In the genomic region with DNA sequence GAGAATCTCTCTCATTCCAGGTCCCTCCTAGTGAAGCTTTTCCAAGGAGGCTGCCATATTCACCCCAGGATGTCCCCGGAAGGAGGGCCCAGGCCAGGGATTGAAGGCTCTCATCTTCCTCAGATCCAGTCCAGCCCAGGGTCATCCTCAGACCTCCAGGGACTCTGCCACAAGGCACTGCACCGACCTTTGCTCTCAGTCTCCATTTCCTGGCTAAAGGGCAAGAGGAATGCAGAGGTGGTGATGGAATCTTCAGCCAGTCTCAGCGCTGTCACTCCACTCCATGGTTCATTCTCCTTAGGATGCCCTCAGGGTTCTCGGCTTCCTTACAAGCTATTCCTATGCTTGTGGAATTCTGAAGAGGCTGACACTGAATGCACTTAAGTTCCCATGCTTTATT, we compare ENCODE assay signal across 25 mouse cellular contexts.
DNase-seq lines count a peak whose midpoint lies in the region; ATAC-seq and TF ChIP-seq lines count a peak whose summit lies in the region.
"Had no signal": no experiment of that assay in that cellular context is flagged by ENCODE, and none has a peak within 500 bp of the region (broad histone marks: within the 10 kb centered on the region; RNA-seq: fewer than 3 reads in every experiment).

No protein-coding gene starts in this region.

- H3K9me3 ChIP-seq in forebrain, embryonic 11.5 days (ENCODE audit: control insufficient read depth, low read length): no peaks in the 10 kb centered on the region
- H3K9me3 ChIP-seq in forebrain, embryonic 10.5 days: no peaks in the 10 kb centered on the region
- H3K9me3 ChIP-seq in midbrain, embryonic 11.5 days (ENCODE audit: control insufficient read depth, low read length): no peaks in the 10 kb centered on the region
- no peaks in the 10 kb centered on the region for H3K9me3 ChIP-seq in midbrain, postnatal 0 days (ENCODE audit: low read length)
- H3K9me3 ChIP-seq in neural tube, embryonic 15.5 days (replicated peaks): no peaks in the 10 kb centered on the region
- H3K9me3 ChIP-seq: embryonic facial prominence, embryonic 12.5 days; heart, embryonic 13.5 days; hindbrain, embryonic 15.5 days had no signal

- peak; percentile 2; the same call in 1 of the 2 replicates for ATAC-seq in forebrain, embryonic 11.5 days (replicated peaks; ENCODE audit: low FRiP score)
- ATAC-seq in midbrain, embryonic 11.5 days (ENCODE audit: low FRiP score): peak; percentile 25; the same call in 1 of the 2 replicates
- ATAC-seq in midbrain, postnatal 0 days (ENCODE audit: low FRiP score): no peak
- no peak for ATAC-seq in neural tube, embryonic 15.5 days (ENCODE audit: low FRiP score)
- ATAC-seq: CD4-positive, CD25-positive, alpha-beta regulatory T cell, adult 4 months; Patski had no signal

- H3K4me1 ChIP-seq in forebrain, embryonic 11.5 days (replicated peaks; ENCODE audit: control insufficient read depth, insufficient read depth, low read length): no peaks in the 10 kb centered on the region
- no peaks in the 10 kb centered on the region for H3K4me1 ChIP-seq in forebrain, embryonic 10.5 days
- no peaks in the 10 kb centered on the region for H3K4me1 ChIP-seq in midbrain, embryonic 11.5 days (ENCODE audit: control insufficient read depth, insufficient read depth, low read length)
- H3K4me1 ChIP-seq in midbrain, postnatal 0 days (ENCODE audit: insufficient read depth, low read length): no peaks in the 10 kb centered on the region
- no peaks in the 10 kb centered on the region for H3K4me1 ChIP-seq in neural tube, embryonic 15.5 days
- H3K4me1 ChIP-seq: embryonic facial prominence, embryonic 12.5 days; heart, embryonic 13.5 days; hindbrain, embryonic 15.5 days had no signal

- H3K9ac ChIP-seq in forebrain, embryonic 11.5 days (ENCODE audit: low read length): no peak overlapping the region
- no peak overlapping the region for H3K9ac ChIP-seq in midbrain, embryonic 11.5 days (ENCODE audit: low read length)
- H3K9ac ChIP-seq in midbrain, postnatal 0 days (replicated peaks; ENCODE audit: low read length, poor library complexity, severe bottlenecking): no peak overlapping the region
- H3K9ac ChIP-seq in neural tube, embryonic 15.5 days (replicated peaks): no peak overlapping the region
- H3K9ac ChIP-seq: embryonic facial prominence, embryonic 12.5 days; heart, embryonic 13.5 days; hindbrain, embryonic 15.5 days; lung, embryonic 14.5 days had no signal

- 86% methylated on average over 4 of the region's 4 CpGs for WGBS in forebrain, embryonic 11.5 days
- 82% methylated on average over 4 of the region's 4 CpGs for WGBS in forebrain, embryonic 10.5 days
- WGBS in midbrain, embryonic 11.5 days: 80% methylated on average over 4 of the region's 4 CpGs
- 80% methylated on average over 4 of the region's 4 CpGs for WGBS in midbrain, postnatal 0 days
- 86% methylated on average over 4 of the region's 4 CpGs for WGBS in neural tube, embryonic 15.5 days

- no peak for DNase-seq in forebrain, embryonic 11.5 days (ENCODE audit: low spot score)
- no peak for DNase-seq in forebrain, embryonic 10.5 days (ENCODE audit: extremely low spot score, low spot score)
- peak; percentile 2 to 29 for DNase-seq in kidney, adult 8-10 months
- no peak for DNase-seq in kidney, postnatal 14 days
- DNase-seq in midbrain, embryonic 11.5 days (ENCODE audit: low spot score, missing footprints): no peak
- no peak for DNase-seq in midbrain, postnatal 0 days (ENCODE audit: low spot score)
- no peak for DNase-seq in ovary, postnatal 36 days (ENCODE audit: low spot score)
- DNase-seq: adrenal gland, adult 8-10 months; cerebellum, adult 9-10 months; gastrocnemius, postnatal 14 days; heart, adult 18-20 months; kidney, adult 11 months; layer of hippocampus, postnatal 36 days; liver; lung, embryonic 14.5 days; lung, postnatal 36 days; thymus, postnatal 25 days had no signal

- no peak overlapping the region for H3K4me3 ChIP-seq in forebrain, embryonic 11.5 days (ENCODE audit: low read depth, low read length)
- H3K4me3 ChIP-seq in forebrain, embryonic 10.5 days: no peak overlapping the region
- no peak overlapping the region for H3K4me3 ChIP-seq in midbrain, embryonic 11.5 days (ENCODE audit: low read depth, low read length)
- H3K4me3 ChIP-seq in midbrain, postnatal 0 days (ENCODE audit: low read depth, low read length): no peak overlapping the region
- no peak overlapping the region for H3K4me3 ChIP-seq in neural tube, embryonic 15.5 days (replicated peaks)
- H3K4me3 ChIP-seq: embryonic facial prominence, embryonic 12.5 days; erythroblast, embryonic 14.5 days; heart, embryonic 13.5 days; hindbrain, embryonic 15.5 days; layer of hippocampus, adult 2 months had no signal

- H3K27ac ChIP-seq in forebrain, embryonic 11.5 days (ENCODE audit: low read depth, low read length): no peak overlapping the region
- H3K27ac ChIP-seq in forebrain, embryonic 10.5 days: no peak overlapping the region
- H3K27ac ChIP-seq in midbrain, embryonic 11.5 days (ENCODE audit: low read depth, low read length): no peak overlapping the region
- no peak overlapping the region for H3K27ac ChIP-seq in midbrain, postnatal 0 days (ENCODE audit: low read depth, low read length)
- H3K27ac ChIP-seq in neural tube, embryonic 15.5 days (replicated peaks): peak overlapping the region; percentile 33; the same call in 1 of the 2 replicates
- H3K27ac ChIP-seq: embryonic facial prominence, embryonic 12.5 days; heart, embryonic 13.5 days; hindbrain, embryonic 15.5 days; layer of hippocampus, adult 2 months had no signal

- peaks cover 22% of the 10 kb centered on the region; the same call in 1 of the 2 replicates for H3K36me3 ChIP-seq in forebrain, embryonic 11.5 days (ENCODE audit: control insufficient read depth, insufficient read depth, low read length)
- H3K36me3 ChIP-seq in forebrain, embryonic 10.5 days (replicated peaks): peaks cover 100% of the 10 kb centered on the region
- H3K36me3 ChIP-seq in midbrain, embryonic 11.5 days (ENCODE audit: control insufficient read depth, insufficient read depth, low read length): peaks cover 35% of the 10 kb centered on the region
- H3K36me3 ChIP-seq in midbrain, postnatal 0 days (ENCODE audit: insufficient read depth, low read length): peaks cover 56% of the 10 kb centered on the region
- peaks cover 87% of the 10 kb centered on the region for H3K36me3 ChIP-seq in neural tube, embryonic 15.5 days

- H3K27me3 ChIP-seq in forebrain, embryonic 11.5 days (ENCODE audit: control insufficient read depth, insufficient read depth, low read length): no peaks in the 10 kb centered on the region
- H3K27me3 ChIP-seq in forebrain, embryonic 10.5 days (ENCODE audit: poor library complexity, severe bottlenecking): no peaks in the 10 kb centered on the region
- no peaks in the 10 kb centered on the region for H3K27me3 ChIP-seq in midbrain, embryonic 11.5 days (ENCODE audit: control insufficient read depth, insufficient read depth, low read length)
- H3K27me3 ChIP-seq in midbrain, postnatal 0 days (ENCODE audit: insufficient read depth, low read length): no peaks in the 10 kb centered on the region
- no peaks in the 10 kb centered on the region for H3K27me3 ChIP-seq in neural tube, embryonic 15.5 days (replicated peaks)
- H3K27me3 ChIP-seq: embryonic facial prominence, embryonic 12.5 days; heart, embryonic 13.5 days; hindbrain, embryonic 15.5 days; Patski had no signal

- TF ChIP-seq CTCF in midbrain, postnatal 0 days (IDR thresholded peaks at IDR 0.05): no peak

- H3K4me2 ChIP-seq in forebrain, embryonic 11.5 days (ENCODE audit: low read depth, low read length, severe bottlenecking): no peak overlapping the region
- H3K4me2 ChIP-seq in midbrain, embryonic 11.5 days: no peak overlapping the region
- no peak overlapping the region for H3K4me2 ChIP-seq in midbrain, postnatal 0 days (ENCODE audit: low read depth, low read length, poor library complexity, severe bottlenecking)
- H3K4me2 ChIP-seq in neural tube, embryonic 15.5 days: no peak overlapping the region
- H3K4me2 ChIP-seq: embryonic facial prominence, embryonic 12.5 days; heart, embryonic 13.5 days; hindbrain, embryonic 15.5 days; lung, embryonic 14.5 days had no signal

Comparison
In these comparisons a context has a peak if more than half of its experiments do, and no peak if none do; other contexts are left out.
1. ATAC-seq: peak in forebrain, embryonic 11.5 days (single experiment) and midbrain, embryonic 11.5 days (single experiment); none in midbrain, postnatal 0 days (single experiment) and neural tube, embryonic 15.5 days (single experiment).
2. DNase-seq: peak in kidney, adult 8-10 months (2 of 2); none in forebrain, embryonic 11.5 days (single experiment), forebrain, embryonic 10.5 days (single experiment), kidney, postnatal 14 days (single experiment), midbrain, embryonic 11.5 days (single experiment), midbrain, postnatal 0 days (single experiment) and ovary, postnatal 36 days (single experiment).